ENCODE assay signal across 8 mouse cellular contexts in the genomic region with DNA sequence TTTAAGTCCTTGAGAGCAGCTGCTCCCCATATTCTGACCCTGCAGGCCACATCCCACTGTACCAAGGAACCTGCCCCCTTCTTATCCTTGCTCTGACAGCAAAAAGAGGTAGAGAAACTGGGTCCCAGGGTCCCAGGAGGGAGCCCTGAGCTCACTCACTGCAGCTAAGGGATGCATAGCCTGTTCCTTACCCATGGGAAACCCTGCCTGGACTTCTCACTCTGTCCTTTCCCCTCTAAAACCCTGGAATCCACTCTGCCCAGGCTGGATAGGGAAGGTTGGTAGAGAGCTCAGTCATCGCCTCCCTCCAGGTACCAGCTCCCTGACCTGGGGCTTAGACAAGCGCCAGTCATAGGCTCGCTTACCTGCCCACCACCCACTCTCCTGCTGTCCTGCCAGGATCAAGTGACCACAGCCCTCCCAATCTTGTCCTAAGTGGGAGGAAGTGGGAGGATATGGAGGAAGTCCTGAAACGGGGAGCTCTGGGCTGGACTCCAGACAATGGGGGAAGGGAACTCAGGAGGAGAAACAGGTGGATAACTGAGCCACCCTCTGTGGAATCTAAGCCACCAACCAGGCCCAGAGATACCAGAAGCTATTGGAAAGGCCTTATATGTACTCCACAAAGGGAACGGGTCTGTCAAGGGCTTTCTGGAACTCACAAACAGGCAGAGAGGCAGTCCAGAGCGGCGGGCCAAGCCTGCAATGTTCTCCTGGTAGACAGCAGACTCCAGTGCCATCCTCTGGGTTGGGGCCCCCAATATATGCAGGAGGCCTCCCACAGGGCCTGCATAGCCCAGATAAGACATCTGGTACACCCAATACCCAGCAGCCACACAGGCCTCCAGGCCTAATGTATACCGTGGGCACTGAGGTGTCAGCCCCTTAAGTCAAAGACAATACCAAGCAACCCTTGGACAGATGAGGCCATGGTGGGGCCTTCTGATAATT. TPM values are rescaled to one million over a fixed set of nuclear protein-coding genes. Genes with fewer than 3 reads are reported as not detected.
DNase-seq lines count a peak whose midpoint lies in the region; ATAC-seq and TF ChIP-seq lines count a peak whose summit lies in the region.

No protein-coding gene starts in this region.

- no peaks in the 10 kb centered on the region for H3K9me3 ChIP-seq in midbrain, embryonic 10.5 days (replicated peaks)
- H3K9me3 ChIP-seq in midbrain, embryonic 15.5 days = no peaks in the 10 kb centered on the region
- no peaks in the 10 kb centered on the region for H3K9me3 ChIP-seq in kidney, postnatal 0 days (replicated peaks; ENCODE audit: low read length)

- H3K4me3 ChIP-seq in midbrain, embryonic 10.5 days = peak overlapping the region; percentile 74; the same call in 1 of the 2 replicates
- H3K4me3 ChIP-seq in midbrain, embryonic 15.5 days = no peak overlapping the region
- no peak overlapping the region for H3K4me3 ChIP-seq in kidney, postnatal 0 days (replicated peaks; ENCODE audit: low read depth, low read length)

- peak overlapping the region; percentile 60 for H3K27ac ChIP-seq in midbrain, embryonic 10.5 days (replicated peaks)
- H3K27ac ChIP-seq in midbrain, embryonic 15.5 days = no peak overlapping the region
- peak overlapping the region; percentile 47; the same call in 1 of the 2 replicates for H3K27ac ChIP-seq in kidney, postnatal 0 days

- intact Hi-C loops in left cerebral cortex, postnatal 25 days (cut with DNase I) = no loop called here

- no peaks in the 10 kb centered on the region for H3K27me3 ChIP-seq in midbrain, embryonic 10.5 days (ENCODE audit: low read depth, poor library complexity, severe bottlenecking)
- no peaks in the 10 kb centered on the region for H3K27me3 ChIP-seq in midbrain, embryonic 15.5 days (replicated peaks)
- no peaks in the 10 kb centered on the region for H3K27me3 ChIP-seq in kidney, postnatal 0 days (ENCODE audit: insufficient read depth, low read length)

- H3K4me1 ChIP-seq in midbrain, embryonic 10.5 days = peaks cover 53% of the 10 kb centered on the region
- peaks cover 33% of the 10 kb centered on the region for H3K4me1 ChIP-seq in midbrain, embryonic 15.5 days
- peaks cover 49% of the 10 kb centered on the region for H3K4me1 ChIP-seq in kidney, postnatal 0 days (replicated peaks; ENCODE audit: insufficient read depth, low read length)

- DNase-seq in midbrain, embryonic 10.5 days (ENCODE audit: low spot score) = no peak
- DNase-seq in kidney, postnatal 0 days (ENCODE audit: low spot score) = peak; percentile 53
- peak; percentile 83 for DNase-seq in lung, postnatal 36 days
- no peak for DNase-seq in T-cell, adult 2 months (ENCODE audit: low spot score)
- DNase-seq in left cerebral cortex, postnatal 25 days (ENCODE audit: low spot score in 2 of 2) = no peak

- H3K4me2 ChIP-seq in midbrain, embryonic 15.5 days = no peak overlapping the region
- peak overlapping the region; percentile 95 for H3K4me2 ChIP-seq in kidney, postnatal 0 days (ENCODE audit: low read length)

- TF ChIP-seq CTCF in kidney, postnatal 0 days (IDR thresholded peaks at IDR 0.05; ENCODE audit: low read depth) = no peak

- H3K36me3 ChIP-seq in midbrain, embryonic 10.5 days = peaks cover 15% of the 10 kb centered on the region
- H3K36me3 ChIP-seq in midbrain, embryonic 15.5 days (replicated peaks) = no peaks in the 10 kb centered on the region
- no peaks in the 10 kb centered on the region for H3K36me3 ChIP-seq in kidney, postnatal 0 days (ENCODE audit: insufficient read depth, low read length)

- ATAC-seq in midbrain, embryonic 15.5 days (replicated peaks) = no peak
- ATAC-seq in erythroid progenitor cell, adult 5-6 weeks (replicated peaks; ENCODE audit: low FRiP score, poor library complexity, severe bottlenecking) = peak; percentile 70
- no peak for ATAC-seq in kidney, postnatal 0 days (replicated peaks; ENCODE audit: low FRiP score, low read depth)
- no peak for ATAC-seq in frontal cortex, adult (ENCODE audit: low TSS enrichment)

- 86% methylated on average over 8 of the region's 8 CpGs for WGBS in midbrain, embryonic 10.5 days
- 91% methylated on average over 8 of the region's 8 CpGs for WGBS in midbrain, embryonic 15.5 days
- 61% methylated on average over 8 of the region's 8 CpGs for WGBS in kidney, postnatal 0 days

- no peak overlapping the region for H3K9ac ChIP-seq in midbrain, embryonic 15.5 days
- H3K9ac ChIP-seq in kidney, postnatal 0 days (ENCODE audit: low read depth, low read length) = peak overlapping the region; percentile 44

RNA-seq across cellular contexts. Expression of gene Cyb5r3, which starts 2.3 kb away (rescaled TPM):
- 218 and 255 TPM in 2 replicates for polyA plus RNA-seq in midbrain, embryonic 10.5 days (2016; fragmentation: Nextera tagmentation; extraction: Ambion mirVana)
- polyA plus RNA-seq in midbrain, embryonic 15.5 days (2015; fragmentation: Nextera tagmentation; extraction: Ambion mirVana) = 122 TPM in 2 replicates
- total RNA-seq in erythroid progenitor cell, adult 5-6 weeks (2015; ENCODE audit: low replicate concordance) = 106 and 112 TPM in 2 replicates
- total RNA-seq in erythroid progenitor cell, adult 5-6 weeks (2017; ENCODE audit: low replicate concordance) = 48.1 and 57.9 TPM in 2 replicates
- polyA plus RNA-seq in kidney, postnatal 0 days (2015; fragmentation: Nextera tagmentation; extraction: Ambion mirVana) = 90.9 and 104 TPM in 2 replicates
- total RNA-seq in left cerebral cortex, postnatal 25 days (2021) = 10 to 100 TPM; 55.8 to 58.8 TPM

RNA-seq across cellular contexts. Expression of gene Poldip3, which starts 20.9 kb away (rescaled TPM):
- 189 and 190 TPM in 2 replicates for polyA plus RNA-seq in midbrain, embryonic 10.5 days (2016; fragmentation: Nextera tagmentation; extraction: Ambion mirVana)
- polyA plus RNA-seq in midbrain, embryonic 15.5 days (2015; fragmentation: Nextera tagmentation; extraction: Ambion mirVana) = 154 and 158 TPM in 2 replicates
- 39.6 and 46.5 TPM in 2 replicates for total RNA-seq in erythroid progenitor cell, adult 5-6 weeks (2015; ENCODE audit: low replicate concordance)
- 66.7 and 92.9 TPM in 2 replicates for total RNA-seq in erythroid progenitor cell, adult 5-6 weeks (2017; ENCODE audit: low replicate concordance)
- polyA plus RNA-seq in kidney, postnatal 0 days (2015; fragmentation: Nextera tagmentation; extraction: Ambion mirVana) = 88.6 and 101 TPM in 2 replicates
- total RNA-seq in left cerebral cortex, postnatal 25 days (2021) = 10 to 100 TPM; 86.0 to 86.2 TPM

RNA-seq across cellular contexts. Expression of gene Rrp7a, which starts 47.4 kb away (rescaled TPM):
- 88.1 and 91.4 TPM in 2 replicates for polyA plus RNA-seq in midbrain, embryonic 10.5 days (2016; fragmentation: Nextera tagmentation; extraction: Ambion mirVana)
- polyA plus RNA-seq in midbrain, embryonic 15.5 days (2015; fragmentation: Nextera tagmentation; extraction: Ambion mirVana) = 83.5 and 86.8 TPM in 2 replicates
- total RNA-seq in erythroid progenitor cell, adult 5-6 weeks (2015; ENCODE audit: low replicate concordance) = 12.6 and 16.9 TPM in 2 replicates
- total RNA-seq in erythroid progenitor cell, adult 5-6 weeks (2017; ENCODE audit: low replicate concordance) = 12.3 and 31.9 TPM in 2 replicates
- polyA plus RNA-seq in kidney, postnatal 0 days (2015; fragmentation: Nextera tagmentation; extraction: Ambion mirVana) = 52.9 and 56.2 TPM in 2 replicates
- 100 to 1,000 TPM; 140 to 161 TPM for total RNA-seq in left cerebral cortex, postnatal 25 days (2021)

Comparison
In these comparisons a context has a peak if more than half of its experiments do, and no peak if none do; other contexts are left out.
1. DNase-seq: peak in kidney, postnatal 0 days (single experiment) and lung, postnatal 36 days (single experiment); none in midbrain, embryonic 10.5 days (single experiment), T-cell, adult 2 months (single experiment) and left cerebral cortex, postnatal 25 days (0 of 2).